Mouse (Mus musculus) cerebellum, postnatal 10 days (tissue): ENCODE data around the gene Alms1.
A peak's percentile ranks its signal among the peaks of the same experiment; 100 is the strongest.
"Not testable (repeated sequence)": the region's sequence is repeated elsewhere in the genome, so short reads cannot be mapped to it uniquely, and the experiment has no call there.

Experiments
- DNase-seq, 2 experiments: peaks; one replicate each; pipeline ENCODE4 v3.0.0; 2021; ENCODE audit warnings: mixed read lengths in 2 of 2

Gene Alms1

DNA sequence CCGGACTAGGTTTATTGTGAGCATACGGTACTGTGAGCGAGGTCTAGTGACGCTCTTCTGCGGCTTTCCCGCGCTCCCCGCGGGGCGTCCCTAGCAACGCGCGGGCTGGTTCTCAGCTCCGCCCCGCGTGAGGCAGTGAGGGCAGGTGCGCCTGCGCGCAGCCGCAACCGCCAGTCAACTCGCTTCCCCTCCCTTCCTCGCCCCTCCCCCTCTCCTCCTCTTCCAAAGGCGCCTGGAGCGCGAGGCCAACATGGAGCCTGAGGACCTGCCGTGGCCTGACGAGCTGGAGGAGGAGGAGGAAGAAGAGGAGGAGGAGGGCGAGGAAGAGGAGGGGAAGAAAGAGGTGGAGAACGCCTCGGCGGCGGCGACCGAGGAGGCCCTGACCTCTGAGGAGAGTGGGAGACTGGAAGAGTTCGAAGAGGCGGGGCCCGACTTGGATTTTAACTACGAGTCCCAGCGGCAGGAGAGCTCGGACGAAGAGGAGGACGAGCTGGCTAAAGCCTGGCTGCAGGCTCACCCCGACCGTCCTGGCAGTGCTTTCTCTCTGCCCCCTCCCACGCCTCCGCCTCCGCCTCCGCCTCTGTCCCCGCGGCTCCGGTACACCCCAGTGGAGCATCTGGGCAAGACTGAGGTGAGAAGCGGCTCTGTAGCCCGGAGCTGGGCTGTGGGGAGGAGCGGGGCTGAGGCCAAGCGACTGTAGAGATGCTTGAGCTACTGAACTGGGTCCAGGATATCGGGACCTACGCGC, at the start of gene Alms1:
TSS of gene Alms1 (plus strand) at position 136 of the 748 bp plus-strand sequence.
- peak; percentile 98 to 99 for DNase-seq

DNA sequence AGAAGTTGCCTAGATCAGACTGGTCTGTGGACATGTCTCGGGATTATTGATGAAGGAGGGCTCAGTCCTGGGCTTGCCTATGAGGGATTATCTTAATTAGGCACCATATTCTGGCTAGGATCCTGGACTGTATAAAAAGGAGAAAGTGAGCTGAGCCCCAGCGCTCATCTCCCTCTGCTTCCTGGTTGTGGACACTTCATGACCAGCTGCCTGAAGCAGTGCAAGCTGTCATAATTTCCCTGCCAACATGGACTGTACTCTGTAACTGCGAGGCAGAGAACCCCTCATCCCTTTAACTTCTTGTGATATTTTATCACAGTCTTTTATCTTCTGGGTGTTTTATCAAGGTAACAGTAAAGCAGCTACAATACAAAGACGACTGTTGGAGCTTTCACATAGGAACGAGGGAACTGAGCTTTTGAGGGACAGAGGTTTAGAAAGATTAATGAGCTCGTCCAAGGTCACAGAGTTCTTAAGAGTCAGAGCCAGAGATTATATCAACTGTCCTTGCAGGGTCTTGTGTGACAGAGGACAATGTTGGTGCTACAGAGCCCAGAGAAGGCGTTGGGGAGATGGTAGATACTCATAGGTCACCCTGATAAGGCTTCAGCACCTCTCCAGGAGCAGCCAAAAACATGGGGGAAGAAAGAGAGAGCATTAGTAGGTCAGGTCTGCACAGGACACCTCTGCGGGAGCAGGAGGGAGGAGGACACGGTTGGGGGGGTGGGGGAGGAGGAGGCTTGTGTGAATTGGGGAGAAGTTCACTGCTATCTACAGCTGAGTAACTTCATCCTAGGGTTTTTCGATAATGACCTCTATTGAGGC, 43.8 kb upstream of the Alms1 start:
- peak; percentile 68 to 78 for DNase-seq

DNA sequence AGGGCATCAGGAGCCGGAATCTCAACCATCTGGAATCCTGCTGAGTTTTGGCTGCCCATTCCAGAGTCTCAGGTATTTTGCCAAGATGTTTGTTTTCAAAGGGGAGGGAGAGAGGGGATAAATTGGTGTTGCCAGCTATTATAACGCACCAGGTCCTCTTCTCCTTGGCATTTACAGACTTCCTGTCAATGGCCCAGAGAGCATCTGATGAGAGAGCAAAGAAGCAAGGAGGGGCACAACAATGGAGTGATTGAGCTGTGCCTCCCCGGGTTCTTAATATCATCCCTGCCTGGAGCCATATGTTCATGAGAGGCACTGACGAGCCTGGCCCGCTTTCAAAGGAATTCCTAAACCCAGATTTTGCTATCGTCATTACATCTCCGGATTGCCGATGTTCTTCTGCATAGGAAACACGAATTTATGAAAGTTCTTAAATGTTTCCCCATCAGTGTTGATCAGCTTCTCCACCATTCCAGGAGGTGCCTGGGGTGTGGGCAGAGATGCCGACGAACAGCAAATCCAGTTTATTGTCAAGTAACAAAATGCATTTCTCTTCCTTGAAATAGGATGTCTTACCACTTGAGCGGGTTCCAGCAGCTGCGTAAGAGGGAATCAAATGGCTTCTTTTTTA, 43.0 kb upstream of the Alms1 start:
- peak; percentile 91 to 92 for DNase-seq

DNA sequence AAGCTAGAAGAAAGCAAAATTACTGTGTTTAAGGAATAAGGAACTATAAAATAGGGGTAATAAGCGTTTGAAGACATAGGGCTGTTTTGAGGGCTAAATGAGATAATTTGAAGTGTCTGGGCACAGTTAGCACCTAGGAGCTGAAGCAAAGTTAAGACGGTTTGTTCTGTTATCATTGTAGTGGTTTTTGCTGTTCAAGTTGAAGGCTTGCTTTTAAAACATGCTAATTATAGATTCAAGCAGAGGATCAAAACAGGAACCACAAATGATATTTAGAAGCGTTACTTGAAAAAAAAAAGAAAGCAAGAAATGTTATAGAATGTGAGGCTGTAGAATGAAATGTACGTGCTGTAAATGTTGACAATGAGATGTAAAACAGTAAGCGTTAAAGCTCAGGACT, 39.7 kb upstream of the Alms1 start:
- no peak for DNase-seq

DNA sequence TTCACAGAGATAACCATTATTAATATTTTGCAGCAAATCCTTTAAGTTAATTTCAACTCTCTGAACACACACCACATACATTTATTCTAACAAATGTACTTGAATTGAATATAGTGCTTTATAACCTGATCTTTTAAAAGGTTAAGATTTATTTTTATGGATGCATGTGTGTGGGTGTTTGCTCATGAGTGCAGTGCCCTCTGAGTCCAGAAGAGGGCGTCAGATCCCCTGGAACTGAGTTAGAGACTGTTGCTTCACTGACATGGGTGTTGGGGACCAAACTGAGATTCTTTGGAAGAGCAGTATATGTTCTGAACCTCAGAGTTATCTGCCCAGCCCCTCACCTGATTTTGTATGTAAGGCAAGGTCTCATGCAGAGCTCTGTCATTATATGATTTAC, 25.0 kb upstream of the Alms1 start:
- DNase-seq: no peak

DNA sequence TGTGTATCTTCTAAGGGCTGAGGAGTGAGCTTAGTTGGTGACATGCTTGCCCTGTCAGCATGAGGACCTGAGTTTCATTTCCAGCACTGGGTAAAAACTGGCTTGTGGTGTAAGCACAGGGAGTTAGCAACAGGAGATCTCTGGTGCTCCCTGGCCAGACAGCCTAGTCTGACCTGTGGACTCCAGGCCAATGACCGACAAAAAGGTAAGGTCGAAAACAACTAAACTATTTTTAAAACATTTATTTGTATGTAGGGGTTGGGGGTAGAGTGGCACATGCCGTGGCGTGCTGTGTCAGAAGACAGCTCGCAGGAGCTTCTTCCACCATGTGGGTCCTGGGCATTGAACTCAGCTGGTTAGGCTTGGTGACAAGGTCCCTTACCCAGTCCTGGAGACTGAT, 14.5 kb upstream of the Alms1 start:
- DNase-seq: no peak

DNA sequence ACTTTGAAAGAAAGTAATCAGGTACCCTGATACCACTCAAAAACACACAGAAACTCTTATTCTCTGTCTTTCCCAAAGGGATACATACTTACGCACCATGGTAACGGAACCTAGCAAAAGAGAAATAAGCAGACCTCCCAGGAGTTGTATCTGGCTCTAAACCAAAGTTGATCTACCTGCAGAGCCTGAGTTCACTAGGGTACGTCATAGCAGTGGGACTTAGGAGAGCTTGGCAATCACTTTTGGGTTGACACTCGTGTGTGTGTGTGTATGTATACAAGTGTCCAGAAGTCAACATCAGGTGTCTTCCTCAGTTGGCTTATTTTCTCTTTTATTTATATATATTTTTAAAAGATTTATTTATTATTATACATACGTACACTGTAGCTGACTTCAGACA, 5.6 kb upstream of the Alms1 start:
- no peak for DNase-seq

DNA sequence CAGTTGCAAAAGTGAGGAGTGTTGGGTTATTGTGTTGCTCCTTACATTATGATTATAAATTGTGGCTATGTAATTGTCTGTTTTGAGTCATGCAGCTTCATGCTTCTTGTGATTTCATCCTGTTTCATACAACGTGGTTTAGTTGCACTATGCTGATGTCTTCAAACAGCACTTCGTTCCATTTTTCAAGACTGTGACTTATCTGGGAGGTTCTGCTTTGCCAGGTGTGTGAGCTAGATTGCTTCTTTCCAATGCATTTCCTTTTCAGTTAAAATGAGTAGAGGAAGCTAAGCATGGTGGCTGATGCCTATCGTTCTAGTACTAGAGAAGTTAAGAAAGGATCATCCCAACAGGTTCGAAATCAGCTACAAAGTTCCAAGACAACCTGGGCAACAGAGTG, 2.7 kb upstream of the Alms1 start:
- DNase-seq: no peak

DNA sequence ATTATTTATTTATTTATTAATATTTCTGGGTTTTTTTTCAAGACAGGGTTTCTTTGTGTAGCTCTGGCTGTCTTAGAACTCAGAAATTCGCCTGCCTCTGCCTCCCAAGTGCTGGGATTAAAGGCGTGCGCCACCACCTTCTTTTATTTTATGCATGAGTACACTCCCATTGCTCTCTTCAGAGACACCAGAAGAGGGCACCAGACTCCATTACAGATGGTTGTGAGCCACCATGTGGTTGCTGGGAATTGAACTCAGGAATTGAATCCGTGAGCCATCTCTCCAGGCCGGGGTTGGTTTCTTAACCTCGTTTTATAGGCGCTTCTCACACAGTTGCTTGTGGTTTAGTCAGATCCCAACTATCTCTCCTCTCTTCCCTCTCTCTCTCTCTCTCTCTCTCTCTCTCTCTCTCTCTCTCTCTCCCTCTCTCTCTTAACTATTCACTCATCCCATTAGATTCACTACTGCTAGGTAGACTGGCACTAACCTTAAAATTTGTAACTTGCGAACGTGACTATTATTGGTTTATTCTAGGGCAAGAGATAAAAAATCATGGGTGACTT, 445 bp upstream of the Alms1 start:
- DNase-seq: peak; percentile 32 to 46

DNA sequence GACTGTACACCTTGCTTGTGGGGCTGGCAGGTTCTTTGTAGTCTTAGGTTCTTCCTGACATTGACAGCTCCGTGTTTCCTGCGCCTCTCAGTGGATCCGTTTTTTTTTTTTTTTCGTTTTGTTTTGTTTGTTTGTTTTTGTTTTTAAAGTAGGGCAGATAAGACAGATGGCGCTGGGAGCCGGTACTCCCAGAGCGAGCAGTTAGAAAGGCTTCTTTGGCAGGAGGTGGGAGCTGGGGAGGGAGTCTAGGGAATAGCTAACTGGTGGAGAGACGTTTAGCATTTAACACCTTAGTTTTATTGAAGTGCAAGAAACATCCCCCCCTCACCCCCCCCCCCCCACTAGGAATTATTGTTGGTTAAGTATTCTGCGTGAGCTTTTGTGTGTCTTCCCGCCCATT, 833 bp downstream of the Alms1 start:
- no peak for DNase-seq

DNA sequence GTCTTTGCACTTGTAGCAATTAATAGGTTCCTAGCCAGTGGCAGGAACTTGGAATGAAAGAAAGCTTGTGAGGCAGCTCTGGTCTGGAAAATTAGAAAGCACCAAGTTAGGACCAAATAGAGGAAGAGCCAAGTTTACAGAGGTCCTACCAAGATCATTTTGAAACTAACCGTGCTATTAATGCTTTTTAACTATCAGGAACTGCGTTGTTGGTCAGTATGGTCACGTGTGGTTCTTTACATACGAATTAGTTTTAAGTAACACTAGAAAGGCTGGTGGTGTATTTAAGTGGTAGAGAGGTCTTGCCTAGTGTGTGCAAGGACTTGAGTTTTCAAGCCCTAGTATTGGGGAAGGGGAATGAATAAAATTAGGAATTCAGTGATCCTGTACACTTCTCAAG, 1.2 kb downstream of the Alms1 start:
- DNase-seq: no peak

DNA sequence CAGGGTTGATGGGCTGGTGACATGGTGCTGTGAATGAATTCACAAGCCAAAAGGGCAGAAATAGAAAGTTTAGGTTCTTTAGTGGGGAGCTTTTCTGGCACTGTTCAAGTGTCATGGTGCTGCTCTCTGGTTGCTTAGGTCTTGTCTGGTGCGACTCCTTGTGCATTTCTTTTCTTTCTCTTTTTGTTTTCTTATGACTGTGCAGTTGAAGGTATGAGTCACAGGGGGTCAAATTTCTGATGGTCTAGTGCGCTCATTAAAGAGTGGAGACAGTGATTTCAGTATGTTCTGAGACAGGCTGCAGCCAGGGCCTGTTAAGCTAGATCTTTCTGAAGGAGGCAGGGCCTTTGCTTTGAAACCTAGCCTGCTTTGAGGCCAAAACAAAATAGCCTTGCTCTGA, 2.8 kb downstream of the Alms1 start:
- DNase-seq: no peak

DNA sequence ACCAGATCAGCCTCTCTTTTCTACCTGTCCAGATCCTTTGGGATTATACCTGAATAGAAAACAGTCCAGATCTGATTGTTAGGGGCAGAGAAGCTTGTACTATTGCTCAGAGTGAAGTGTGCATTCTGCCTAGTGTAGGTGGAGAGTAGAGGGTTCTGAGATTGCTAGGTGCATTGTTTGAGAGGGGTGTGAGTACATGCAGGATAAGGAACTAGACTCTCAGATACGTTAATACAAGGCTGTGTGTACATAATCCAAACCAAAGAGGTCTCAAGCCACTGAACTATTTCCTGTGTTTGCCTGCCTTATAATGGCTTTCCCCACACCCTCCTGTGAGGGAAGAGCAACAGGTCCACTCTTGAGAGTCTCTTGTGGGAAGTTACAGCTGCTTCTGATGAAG, 12.0 kb downstream of the Alms1 start:
- no peak for DNase-seq

DNA sequence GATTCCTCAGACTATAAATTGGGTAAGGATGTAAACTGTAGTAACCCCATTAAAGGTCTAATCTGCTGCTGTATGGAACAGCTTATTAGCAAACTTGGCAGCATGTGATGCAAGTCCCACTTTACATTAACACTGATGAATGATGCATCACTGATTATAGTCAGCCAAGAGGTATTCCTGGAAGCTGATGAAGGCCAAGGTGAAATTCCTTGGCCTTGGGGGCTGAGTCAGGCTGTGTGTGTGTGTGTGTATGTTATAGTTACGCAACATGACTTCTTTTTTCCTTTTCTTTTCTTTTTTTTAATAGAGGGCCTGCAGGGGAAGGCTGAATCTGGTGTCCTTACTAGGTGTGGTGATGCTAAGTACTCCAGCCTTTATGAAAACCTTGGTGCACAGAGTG, 23.2 kb downstream of the Alms1 start:
- no peak for DNase-seq

DNA sequence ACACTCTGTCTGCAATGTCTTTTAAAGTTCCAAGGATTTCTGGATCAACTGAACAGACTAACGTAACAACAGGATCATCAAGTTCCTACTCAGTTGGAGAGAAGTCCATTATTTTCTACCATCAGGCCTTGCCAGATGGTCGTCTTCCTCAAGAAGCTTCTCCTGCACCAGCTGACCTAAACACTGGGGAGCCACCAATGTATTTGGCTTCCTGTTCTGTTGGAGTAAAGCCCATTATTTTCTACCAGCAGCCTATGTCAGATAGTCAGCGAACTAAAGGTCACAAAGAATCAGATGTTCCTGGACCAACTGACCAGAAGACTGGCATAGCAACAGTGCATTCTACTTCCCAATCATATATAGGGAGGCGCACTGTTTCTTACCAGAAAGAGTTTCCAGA, 33.5 kb downstream of the Alms1 start:
- peak; percentile 3 to 15 for DNase-seq

DNA sequence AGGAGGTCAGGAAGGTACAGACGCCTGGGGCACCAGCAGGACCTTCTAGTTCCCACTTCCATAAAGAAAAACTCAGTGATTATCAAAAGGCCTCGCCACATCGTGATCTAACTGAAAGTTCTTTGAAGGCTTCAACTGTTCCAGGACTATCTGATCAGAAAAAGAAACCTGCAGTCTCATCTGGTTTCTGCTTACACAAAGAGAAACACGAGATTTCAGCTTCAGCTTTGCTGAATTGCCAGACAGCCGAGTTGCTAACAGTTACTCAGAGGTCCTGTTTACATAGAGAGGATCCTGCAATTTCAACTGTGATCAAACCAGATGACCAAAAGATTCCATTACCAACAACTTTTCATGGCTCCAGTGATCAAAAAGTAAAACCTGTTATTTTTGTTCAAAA, 34.3 kb downstream of the Alms1 start:
- DNase-seq: no peak

DNA sequence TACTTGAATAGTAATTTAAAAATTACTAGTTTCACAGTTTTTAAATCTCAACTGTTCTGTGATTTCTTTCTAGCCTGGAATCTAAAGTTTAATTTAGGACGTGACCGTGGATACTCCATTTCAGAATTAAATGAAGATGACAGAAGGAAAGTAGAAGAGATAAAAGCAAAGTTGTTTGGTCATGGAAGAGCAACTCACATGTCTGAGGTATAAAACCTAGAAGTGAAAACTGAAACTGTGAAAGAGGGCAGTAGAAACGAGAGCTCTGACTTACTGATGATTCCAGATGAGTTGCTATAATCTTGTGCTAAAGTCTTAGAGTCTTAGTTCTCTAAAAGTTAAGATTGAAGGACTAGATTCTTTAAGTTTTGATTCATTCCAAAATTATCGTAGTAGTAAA, 37.2 kb downstream of the Alms1 start:
- no peak for DNase-seq

DNA sequence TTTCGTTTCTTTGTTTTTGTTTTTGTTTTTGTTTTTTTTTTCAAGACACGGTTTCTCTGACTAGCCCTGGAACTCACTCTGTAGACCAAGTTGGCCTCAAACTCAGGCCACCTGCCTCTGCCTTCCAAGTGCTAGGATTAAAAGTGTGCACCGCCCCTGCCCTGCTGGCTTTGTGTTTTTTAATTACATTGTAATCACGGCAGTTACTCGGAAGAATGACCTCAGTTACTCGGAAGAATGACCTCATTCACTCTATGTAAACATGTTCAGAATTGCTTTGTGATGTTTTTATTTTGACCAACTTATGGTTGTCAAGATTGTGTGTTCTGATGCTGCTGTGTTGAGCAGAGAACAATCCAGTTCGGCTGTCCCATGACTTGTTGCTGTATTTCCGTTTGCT, 45.8 kb downstream of the Alms1 start:
- no peak for DNase-seq

DNA sequence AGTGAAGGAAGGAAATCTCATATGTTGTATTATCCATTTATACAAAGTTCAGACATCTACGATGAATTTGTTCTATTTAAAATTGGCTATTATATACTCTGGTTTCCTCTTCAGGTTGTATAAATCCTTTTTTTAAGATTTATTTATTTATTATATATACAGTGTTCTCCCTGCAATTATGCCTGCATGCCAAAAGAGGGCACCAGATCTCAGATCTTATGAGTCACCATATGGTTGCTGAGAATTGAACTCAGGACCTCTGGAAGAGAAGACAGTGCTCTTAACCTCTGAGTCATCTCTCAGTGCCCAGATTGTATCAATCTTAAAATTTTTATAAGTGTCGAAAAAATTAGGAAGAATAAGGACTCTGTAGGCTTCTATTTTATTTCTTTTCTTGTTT, 65.9 kb downstream of the Alms1 start:
- DNase-seq: peak; percentile 4 to 16

DNA sequence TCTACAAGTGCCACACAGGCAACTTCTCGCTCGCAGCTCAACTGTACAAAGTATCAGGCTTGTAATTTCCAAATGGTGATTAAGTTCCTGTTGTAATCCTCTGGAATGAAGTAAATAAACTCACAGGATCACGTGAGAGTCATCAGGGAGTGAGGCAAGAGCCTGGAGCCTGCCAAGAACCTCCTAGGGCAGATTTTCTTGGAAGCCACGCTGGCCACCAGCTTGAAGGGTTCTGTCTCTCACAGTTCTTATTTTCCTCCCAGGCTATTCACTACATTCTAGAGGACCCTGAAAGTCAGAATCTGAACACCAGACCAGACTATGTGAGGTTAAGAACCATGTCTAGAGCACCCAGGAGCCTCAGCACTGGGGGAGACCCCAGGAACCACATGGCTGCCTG, 114.6 kb downstream of the Alms1 start:
- not testable (repeated sequence) for DNase-seq

DNA sequence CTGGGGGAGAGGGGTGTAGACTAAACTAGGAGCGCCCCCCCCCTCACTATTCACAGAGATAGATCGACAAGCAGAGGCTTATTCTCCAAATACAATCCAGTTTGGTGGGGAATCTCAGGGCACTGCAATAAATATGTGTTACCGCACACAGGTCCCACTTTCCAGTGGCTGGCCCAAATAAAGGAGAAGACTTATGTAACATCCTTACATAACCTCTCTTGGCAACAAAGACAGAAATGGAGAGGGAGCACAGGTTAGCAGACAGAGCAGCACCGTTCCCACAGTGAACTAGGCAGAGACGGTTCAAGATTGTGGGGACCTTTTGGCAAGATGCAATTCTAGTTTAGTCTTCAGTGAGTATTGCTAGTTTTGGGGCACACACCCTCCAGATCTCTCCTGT, 121.9 kb downstream of the Alms1 start:
- not testable (repeated sequence) for DNase-seq

DNA sequence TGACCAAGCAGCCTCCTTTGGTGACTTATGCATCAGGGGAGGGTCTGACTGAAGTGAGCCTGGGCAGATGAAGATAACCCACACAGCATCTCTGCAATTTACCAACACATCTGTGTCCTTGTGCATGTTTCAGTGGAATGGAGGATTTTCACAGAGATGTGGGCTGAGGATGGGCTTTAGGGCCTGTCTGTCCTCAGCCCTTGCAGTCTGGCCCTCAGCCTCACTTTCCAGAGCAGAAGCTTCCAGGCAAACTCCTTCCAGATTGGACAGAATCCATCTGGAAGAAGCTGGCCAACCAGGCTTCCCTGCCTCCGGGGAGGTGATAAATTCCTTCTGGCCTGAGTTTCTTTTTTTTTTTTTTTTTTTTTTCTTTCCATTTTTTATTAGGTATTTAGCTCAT, 122.3 kb downstream of the Alms1 start:
- DNase-seq: not testable (repeated sequence)

DNA sequence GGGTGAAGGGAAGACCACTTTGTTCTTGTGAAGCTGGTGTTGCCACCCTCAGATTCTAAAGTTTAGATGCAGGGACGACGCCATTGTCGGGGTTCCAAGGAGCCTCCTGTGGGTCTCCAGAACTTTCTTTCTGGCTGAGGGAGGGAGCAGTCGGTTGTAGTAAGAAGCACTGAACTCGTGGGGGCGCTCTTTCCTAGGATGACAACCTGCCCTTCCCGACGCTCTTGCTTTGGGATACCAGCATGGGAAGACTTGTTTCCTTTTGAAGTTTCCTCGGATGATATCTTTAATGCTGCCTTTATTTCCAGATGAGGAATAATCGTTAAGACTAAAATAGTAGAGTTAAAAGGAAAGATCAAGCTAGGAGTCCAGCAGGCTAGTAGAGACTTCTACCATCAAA, 125.8 kb downstream of the Alms1 start, which contains the start of gene Nat8f7:
TSS of gene Nat8f7 (minus strand) at position 101 of the 400 bp plus-strand sequence.
- DNase-seq: peak; percentile 3 to 11
